Mouse (Mus musculus): ENCODE measurements around the gene Stx16.

Gene Stx16

GRCm38 (mm10) chr2:174127376-174127713 is 51.2 kb downstream of the Stx16 start:
- DNase-seq, result no peak

- no peak for DNase-seq
These were observed 52.8 kb downstream of the Stx16 start for GRCm38 (mm10) chr2:174128926-174129325.

GRCm38 (mm10) chr2:174130468-174131097 is 54.5 kb downstream of the Stx16 start:
- DNase-seq, result no peak

- DNase-seq, result no peak
These were observed 56.4 kb downstream of the Stx16 start for GRCm38 (mm10) chr2:174132413-174132969.
